Mouse (Mus musculus) adrenal gland, postnatal 10 days (tissue): ENCODE measurements around the gene Gna12. TPM values are rescaled to one million over a fixed set of nuclear protein-coding genes. Genes with fewer than 3 reads are reported as not detected.

ENCODE experiments used
- DNase-seq: peaks from one replicate; pipeline ENCODE4 v3.0.0; 2021; ENCODE audit warnings: mixed read lengths
- total RNA-seq, 2 experiments: library from RNA; stranded (reverse); gene quantifications; 2 replicates each; pipeline ENCODE4 v1.2.3; 2021

The Gna12 gene
- total RNA-seq, 2 experiments from 2014 or later: 113 to 121 TPM

DNA sequence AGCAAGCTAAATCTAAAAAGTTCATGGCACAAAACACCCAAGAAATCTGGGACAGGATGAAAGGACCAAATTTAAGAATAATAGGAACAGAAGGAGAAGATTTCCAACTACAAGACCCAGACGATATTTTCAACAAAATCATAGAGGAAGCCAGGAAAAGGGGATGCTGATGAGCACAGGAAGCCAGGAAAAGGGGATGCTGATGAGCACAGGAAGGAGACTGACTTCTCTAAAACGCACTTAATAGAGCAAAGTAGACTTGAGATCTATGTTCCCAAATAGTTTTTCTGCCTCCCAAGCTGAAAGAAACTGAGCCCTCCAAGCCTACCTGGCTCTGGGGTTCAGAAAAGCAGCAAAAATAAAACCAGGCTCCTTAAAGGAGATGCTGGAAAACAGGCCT, 2.8 kb downstream of the Gna12 start:
- peak; percentile 3 for DNase-seq

- no peak for DNase-seq
Measured at GRCm38 (mm10) chr5:140826796-140827195, 3.4 kb downstream of the Gna12 start.

DNA sequence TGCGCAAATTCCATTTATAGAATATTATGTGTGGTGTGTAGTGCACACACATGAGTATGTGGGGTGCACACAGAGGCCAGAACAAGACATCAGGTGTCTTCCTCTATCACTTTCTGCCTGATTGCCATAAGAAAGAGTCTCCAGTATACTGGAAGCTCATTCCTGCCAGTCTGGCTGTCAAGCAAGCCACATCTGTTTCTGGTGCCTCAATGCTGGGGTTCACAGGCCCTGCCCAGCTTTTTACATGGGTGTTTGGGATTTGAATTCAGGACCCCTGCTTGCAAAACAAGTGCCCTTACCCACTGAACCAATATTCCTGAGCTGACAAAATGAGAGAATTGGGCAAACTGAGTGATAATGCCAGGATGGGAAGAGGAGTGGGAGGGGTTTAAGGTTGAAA, 4.1 kb downstream of the Gna12 start:
- DNase-seq: no peak

- DNase-seq: peak; percentile 1
Measured at GRCm38 (mm10) chr5:140824126-140824525, 6.1 kb downstream of the Gna12 start.

- peak; percentile 7 for DNase-seq
Measured at GRCm38 (mm10) chr5:140823386-140823785, 6.8 kb downstream of the Gna12 start.

- peak; percentile 64 for DNase-seq
Measured at GRCm38 (mm10) chr5:140821951-140822350, 8.3 kb downstream of the Gna12 start.

DNA sequence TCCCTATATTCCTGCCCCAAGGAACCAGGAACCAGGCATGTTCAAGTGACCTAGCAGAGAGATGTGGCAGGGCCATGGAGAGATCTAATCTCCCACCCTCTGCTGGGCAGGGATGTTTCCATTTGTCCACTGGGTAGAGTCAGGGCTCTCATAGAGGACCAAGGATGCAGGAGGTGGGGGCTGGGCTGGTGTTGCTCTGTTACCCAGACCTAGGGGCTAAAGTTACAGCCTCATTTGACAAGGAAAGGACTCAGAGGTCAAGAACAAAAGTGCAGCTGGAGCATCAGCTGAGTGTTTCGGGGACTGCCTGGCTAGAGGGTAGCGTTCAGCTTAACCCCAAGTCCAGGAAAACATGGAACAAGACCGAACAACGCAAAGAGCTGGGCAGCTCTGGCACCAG, 9.7 kb downstream of the Gna12 start:
- peak; percentile 7 for DNase-seq

- peak; percentile 44 for DNase-seq
Measured at GRCm38 (mm10) chr5:140819594-140819993, 10.6 kb downstream of the Gna12 start.

DNA sequence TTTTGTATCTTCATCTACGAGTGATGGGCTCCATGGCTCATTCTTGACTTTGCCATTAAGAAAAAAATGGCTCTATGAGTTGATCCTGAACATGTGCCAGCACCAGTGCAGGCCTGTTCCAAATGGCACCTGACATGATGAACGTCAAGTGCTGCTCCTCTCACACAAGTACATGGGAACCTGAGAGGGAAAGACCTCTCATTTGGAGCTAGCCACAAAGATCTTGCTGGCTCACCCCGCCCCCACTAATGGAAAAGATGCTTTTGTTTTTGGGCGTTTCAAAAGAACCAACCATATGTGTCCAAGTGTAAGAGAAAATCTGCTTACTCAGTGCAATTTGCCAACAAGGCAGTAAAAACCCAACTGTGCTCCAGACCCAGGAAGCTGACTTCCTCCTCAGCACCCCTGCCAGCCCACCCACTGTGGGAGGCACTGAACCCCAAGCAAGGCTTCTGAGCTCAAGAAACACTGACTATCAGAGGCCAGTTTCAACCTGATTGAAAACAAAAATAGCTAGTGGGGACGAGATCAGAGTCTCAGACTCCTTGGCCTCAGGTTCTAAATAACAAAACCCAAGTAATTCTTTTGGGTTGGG, 11.7 kb downstream of the Gna12 start:
- no peak for DNase-seq

DNA sequence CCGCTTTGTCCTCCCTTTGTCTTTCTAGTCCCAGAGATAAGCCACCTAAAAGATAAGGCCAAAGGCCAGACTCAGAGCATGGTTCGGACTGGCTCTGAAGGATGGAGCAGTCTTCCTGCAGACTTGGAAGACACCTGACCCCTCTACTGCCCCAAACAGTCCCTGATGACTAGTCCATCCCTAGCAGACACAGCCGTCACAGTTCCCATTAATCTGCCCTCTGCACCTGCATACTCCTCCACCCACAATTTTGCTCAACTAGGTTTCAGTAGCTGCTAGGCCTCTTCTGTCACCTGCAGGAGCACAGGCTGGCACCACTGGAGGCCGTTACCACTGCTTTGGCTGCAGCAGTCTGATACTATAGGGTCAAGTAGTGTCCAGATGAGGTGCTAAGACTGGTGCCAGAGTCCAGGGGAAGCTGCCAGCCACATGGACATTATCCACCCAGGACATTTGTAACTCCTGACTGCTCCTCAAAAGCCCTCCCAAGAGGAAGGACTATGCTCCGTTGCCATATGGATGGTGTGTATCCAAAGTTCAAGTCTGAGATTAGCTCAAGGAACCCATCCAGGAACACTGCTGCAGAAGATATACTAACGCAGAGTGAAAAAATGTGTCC, 13.2 kb downstream of the Gna12 start:
- no peak for DNase-seq

GRCm38 (mm10) chr5:140816008-140816407, 14.2 kb downstream of the Gna12 start:
- DNase-seq: no peak

- DNase-seq: no peak
Measured at GRCm38 (mm10) chr5:140815059-140815728, 15.0 kb downstream of the Gna12 start.

- no peak for DNase-seq
Measured at GRCm38 (mm10) chr5:140814403-140814802, 15.8 kb downstream of the Gna12 start.

GRCm38 (mm10) chr5:140812699-140813098, 17.5 kb downstream of the Gna12 start:
- no peak for DNase-seq

GRCm38 (mm10) chr5:140812063-140812462, 18.2 kb downstream of the Gna12 start:
- no peak for DNase-seq

DNA sequence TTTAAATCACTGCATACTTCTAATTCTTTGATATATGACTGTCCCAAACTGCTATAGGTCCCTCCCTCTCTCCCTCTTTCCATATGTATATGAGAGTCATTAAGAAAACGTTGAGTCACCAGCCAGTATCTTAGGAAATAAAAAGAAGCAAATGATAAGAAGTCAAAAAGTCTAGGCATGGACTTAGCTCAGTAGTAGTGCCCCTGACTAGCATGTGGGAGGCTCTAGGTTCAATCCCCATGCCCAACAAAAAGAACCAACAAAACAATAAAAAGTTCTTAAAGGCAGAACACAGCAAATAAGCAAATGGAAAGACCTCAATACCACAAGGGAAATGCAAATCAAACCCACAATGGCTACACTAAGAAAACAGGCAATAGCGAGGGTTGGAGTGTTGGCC, 18.8 kb downstream of the Gna12 start:
- DNase-seq: no peak

GRCm38 (mm10) chr5:140806939-140807338, 23.3 kb downstream of the Gna12 start:
- DNase-seq: no peak

GRCm38 (mm10) chr5:140806252-140806651, 24.0 kb downstream of the Gna12 start:
- DNase-seq: no peak

- DNase-seq: peak; percentile 52
Measured at GRCm38 (mm10) chr5:140801782-140802181, 28.4 kb downstream of the Gna12 start.

DNA sequence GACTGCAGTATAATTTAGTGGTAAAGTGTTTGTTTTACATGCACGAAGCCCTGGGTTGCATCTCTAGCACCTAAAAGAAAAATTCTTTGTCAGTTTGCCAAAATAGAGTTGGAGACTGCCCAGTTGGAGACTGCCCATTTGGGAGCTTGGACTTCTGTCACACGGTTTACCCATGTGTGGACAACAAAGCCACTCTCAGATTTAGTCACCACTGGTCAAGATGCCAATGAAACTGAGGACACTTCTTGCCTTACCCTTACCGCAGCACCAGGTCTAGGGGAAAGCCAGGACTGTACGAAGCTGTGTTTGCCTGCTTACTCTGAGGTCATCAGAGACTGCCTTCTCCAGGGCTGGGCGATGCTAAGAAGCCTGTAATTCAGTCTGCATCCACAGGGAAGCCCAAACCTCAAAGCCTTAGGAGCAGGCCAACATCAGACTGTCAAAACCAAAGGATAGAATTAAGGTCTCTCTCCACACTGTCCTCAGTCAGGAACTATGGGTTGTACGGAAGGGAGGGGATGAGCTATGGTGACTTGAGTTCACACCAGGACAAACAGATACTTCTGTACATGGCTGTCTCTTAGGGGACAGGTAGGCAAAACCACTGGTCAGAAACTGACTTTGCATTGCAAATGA, 29.8 kb downstream of the Gna12 start:
- peak; percentile 62 for DNase-seq

- DNase-seq: no peak
Measured at GRCm38 (mm10) chr5:140799190-140799589, 31.0 kb downstream of the Gna12 start.

DNA sequence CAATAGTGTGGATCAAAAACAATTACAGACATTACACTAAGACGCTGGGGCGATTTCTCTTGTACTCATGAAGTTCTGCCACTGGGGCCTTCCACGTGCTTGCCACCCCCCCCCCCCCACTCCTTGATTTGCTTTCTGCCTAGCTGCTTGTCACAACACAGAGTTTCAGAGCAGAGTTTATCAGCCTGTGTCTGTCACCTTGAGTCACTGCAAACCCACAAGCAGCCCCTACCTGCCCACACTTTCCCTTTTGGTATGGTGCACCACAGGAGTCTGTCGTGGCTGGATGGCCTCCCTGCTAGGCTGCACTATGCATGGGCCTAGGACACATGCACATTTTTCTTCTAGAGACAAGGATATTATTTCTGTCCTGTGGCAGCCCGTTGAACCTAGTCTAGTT, 31.5 kb downstream of the Gna12 start:
- no peak for DNase-seq

GRCm38 (mm10) chr5:140798158-140798557, 32.1 kb downstream of the Gna12 start:
- DNase-seq: peak; percentile 73
